15 mouse cellular contexts compared by ENCODE assay signal in genomic region chr13:101712720-101713428, GRCm38 (mm10). TPM values are rescaled to one million over a fixed set of nuclear protein-coding genes. Genes with fewer than 3 reads are reported as not detected.
A peak's percentile ranks its signal among the peaks of the same experiment; 100 is the strongest.
DNase-seq lines count a peak whose midpoint lies in the region; ATAC-seq and TF ChIP-seq lines count a peak whose summit lies in the region.
"Had no signal": no experiment of that assay in that cellular context is flagged by ENCODE, and none has a peak within 500 bp of the region (broad histone marks: within the 10 kb centered on the region; RNA-seq: fewer than 3 reads in every experiment).

No protein-coding gene starts in this region.

- H3K4me2 ChIP-seq in lung, embryonic 15.5 days, result no peak overlapping the region
- H3K4me2 ChIP-seq in stomach, embryonic 14.5 days (replicated peaks; ENCODE audit: low read depth, low read length), result no peak overlapping the region
- H3K4me2 ChIP-seq: liver, embryonic 11.5 days; midbrain, embryonic 13.5 days had no signal

- TF ChIP-seq POLR2A in heart, adult 2 months (IDR thresholded peaks at IDR 0.05; ENCODE audit: insufficient read depth, low read depth, low read length), result no peak

- no peaks in the 10 kb centered on the region for H3K9me3 ChIP-seq in heart, embryonic 10.5 days
- no peaks in the 10 kb centered on the region for H3K9me3 ChIP-seq in lung, embryonic 15.5 days
- no peaks in the 10 kb centered on the region for H3K9me3 ChIP-seq in stomach, embryonic 14.5 days (ENCODE audit: control insufficient read depth, low read depth, low read length)
- H3K9me3 ChIP-seq: midbrain, embryonic 13.5 days had no signal

- H3K36me3 ChIP-seq in heart, adult 2 months (ENCODE audit: control insufficient read depth, insufficient read depth, low read length), result peaks cover 49% of the 10 kb centered on the region
- peaks cover 8% of the 10 kb centered on the region for H3K36me3 ChIP-seq in heart, embryonic 10.5 days
- H3K36me3 ChIP-seq in lung, embryonic 15.5 days, result peaks cover 18% of the 10 kb centered on the region
- peaks cover 9% of the 10 kb centered on the region; the same call in 1 of the 2 replicates for H3K36me3 ChIP-seq in stomach, embryonic 14.5 days (ENCODE audit: control insufficient read depth, insufficient read depth, low read length)

- H3K4me1 ChIP-seq in heart, adult 2 months (ENCODE audit: control insufficient read depth, insufficient read depth, low read length), result peaks cover 19% of the 10 kb centered on the region
- H3K4me1 ChIP-seq in heart, embryonic 10.5 days, result no peaks in the 10 kb centered on the region
- peaks cover 11% of the 10 kb centered on the region for H3K4me1 ChIP-seq in lung, embryonic 15.5 days
- peaks cover 14% of the 10 kb centered on the region for H3K4me1 ChIP-seq in brown adipose tissue, adult 24 weeks (ENCODE audit: control insufficient read depth, insufficient read depth, insufficient read length, low read length)
- peaks cover 7% of the 10 kb centered on the region; the same call in 1 of the 2 replicates for H3K4me1 ChIP-seq in stomach, embryonic 14.5 days (ENCODE audit: control insufficient read depth, insufficient read depth, low read length)
- H3K4me1 ChIP-seq: midbrain, embryonic 13.5 days had no signal

- 43% methylated on average over 9 of the region's 9 CpGs for WGBS in heart, adult 2 months
- WGBS in heart, embryonic 10.5 days, result 83% methylated on average over 9 of the region's 9 CpGs
- 56% methylated on average over 9 of the region's 9 CpGs for WGBS in lung, embryonic 15.5 days
- WGBS in stomach, embryonic 14.5 days, result 68% methylated on average over 9 of the region's 9 CpGs

- no peaks in the 10 kb centered on the region for H3K27me3 ChIP-seq in heart, adult 2 months (ENCODE audit: control insufficient read depth, insufficient read depth, low read length)
- no peaks in the 10 kb centered on the region for H3K27me3 ChIP-seq in heart, embryonic 10.5 days (ENCODE audit: insufficient read depth, poor library complexity, severe bottlenecking)
- no peaks in the 10 kb centered on the region for H3K27me3 ChIP-seq in lung, embryonic 15.5 days
- H3K27me3 ChIP-seq in stomach, embryonic 14.5 days (ENCODE audit: control insufficient read depth, insufficient read depth, low read length), result no peaks in the 10 kb centered on the region
- H3K27me3 ChIP-seq: midbrain, embryonic 13.5 days had no signal

- no peak for DNase-seq in heart, adult 2 months
- DNase-seq in heart, embryonic 10.5 days (ENCODE audit: low spot score), result no peak
- no peak for DNase-seq in lung, adult 18-20 months
- DNase-seq in left cerebral cortex, postnatal 10 days (ENCODE audit: extremely low spot score in 1 of 2, low spot score in 2 of 2), result no peak
- no peak for DNase-seq in cerebellum, postnatal 14 days
- DNase-seq: adrenal gland, adult 8-10 months; cerebellum, adult 2 months; embryo, embryonic 11 days had no signal

- no peak overlapping the region for H3K9ac ChIP-seq in heart, adult 2 months (ENCODE audit: low read depth, low read length)
- no peak overlapping the region for H3K9ac ChIP-seq in lung, embryonic 15.5 days
- H3K9ac ChIP-seq in stomach, embryonic 14.5 days (replicated peaks; ENCODE audit: low read depth, low read length), result no peak overlapping the region
- H3K9ac ChIP-seq: midbrain, embryonic 13.5 days had no signal

- no peak for TF ChIP-seq CTCF in heart, adult 2 months (IDR thresholded peaks at IDR 0.05)

- no peak for ATAC-seq in lung, embryonic 15.5 days (ENCODE audit: borderline replicate concordance, extremely low read depth, low FRiP score, low TSS enrichment)
- no peak for ATAC-seq in stomach, embryonic 14.5 days (ENCODE audit: insufficient number of reproducible peaks, insufficient read depth, low FRiP score, low read depth)
- ATAC-seq: midbrain, embryonic 13.5 days had no signal

- H3K79me2 ChIP-seq in heart, adult 2 months (replicated peaks; ENCODE audit: control insufficient read depth, insufficient read depth, low read length), result peaks cover 2% of the 10 kb centered on the region

- intact Hi-C loops in heart, adult 2 months (cut with DNase I), result no loop called here
- intact Hi-C loops in left cerebral cortex, postnatal 10 days (cut with DNase I), result no loop called here

- TF ChIP-seq EP300 in heart, adult 2 months (IDR thresholded peaks at IDR 0.05; ENCODE audit: insufficient read depth, low read depth, low read length), result no peak

- H3K4me3 ChIP-seq in heart, adult 2 months, result no peak overlapping the region
- H3K4me3 ChIP-seq in heart, embryonic 10.5 days, result no peak overlapping the region
- no peak overlapping the region for H3K4me3 ChIP-seq in lung, embryonic 15.5 days
- H3K4me3 ChIP-seq in brown adipose tissue, adult 24 weeks (ENCODE audit: insufficient read depth, low read depth, low read length), result no peak overlapping the region
- H3K4me3 ChIP-seq in stomach, embryonic 14.5 days (ENCODE audit: low read depth, low read length), result no peak overlapping the region
- H3K4me3 ChIP-seq: midbrain, embryonic 13.5 days; myocyte had no signal

- H3K27ac ChIP-seq in heart, adult 2 months, result peak overlapping the region; percentile 42
- H3K27ac ChIP-seq in heart, embryonic 10.5 days, result no peak overlapping the region
- peak overlapping the region; percentile 31; the same call in 1 of the 2 replicates for H3K27ac ChIP-seq in lung, embryonic 15.5 days
- H3K27ac ChIP-seq in brown adipose tissue, adult 24 weeks (replicated peaks; ENCODE audit: low read depth, low read length), result peak overlapping the region; percentile 15; the same call in 1 of the 2 replicates
- H3K27ac ChIP-seq in stomach, embryonic 14.5 days (ENCODE audit: low read length), result peak overlapping the region; percentile 44; the same call in 1 of the 2 replicates
- H3K27ac ChIP-seq: kidney, postnatal 0 days; midbrain, embryonic 13.5 days had no signal

RNA-seq across cellular contexts. Expression of gene Pik3r1, which starts 55.1 kb away (rescaled TPM):
- 100 to 1,000 TPM; 111 to 132 TPM for total RNA-seq in heart, adult 2 months (2021)
- polyA plus RNA-seq in heart, adult 2 months (2012; rRNA removed), result 23.7 and 41.4 TPM in 2 replicates
- 13.6 and 14.4 TPM in 2 replicates for polyA plus RNA-seq in heart, embryonic 10.5 days (2016; fragmentation: Nextera tagmentation; extraction: Ambion mirVana)
- polyA plus RNA-seq in lung, embryonic 15.5 days (2015; fragmentation: Nextera tagmentation; extraction: Ambion mirVana), result 22.8 and 28.6 TPM in 2 replicates
- 52.1 and 81.4 TPM in 2 replicates for polyA plus RNA-seq in brown adipose tissue, adult 24 weeks (2012; ENCODE audit: insufficient read depth, insufficient read length, missing spikeins)
- 95.5 and 98.3 TPM in 2 replicates for polyA plus RNA-seq in stomach, embryonic 14.5 days (2014; fragmentation: Nextera tagmentation; extraction: Ambion mirVana)
- total RNA-seq in left cerebral cortex, postnatal 10 days (2021), result 100 to 1,000 TPM; 142 to 147 TPM
